Mouse (Mus musculus): ENCODE measurements around the gene Apoc2.
"Not testable (repeated sequence)": the region's sequence is repeated elsewhere in the genome, so short reads cannot be mapped to it uniquely, and the experiment has no call there.

The Apoc2 gene

GRCm38 (mm10) chr7:19698907-19699826, 21.4 kb upstream of the Apoc2 start, which contains the start of gene Apoe:
Apoe (minus strand) TSS chr7:19699188.
- DNase-seq (ENCODE audit: low spot score): no peak

DNA sequence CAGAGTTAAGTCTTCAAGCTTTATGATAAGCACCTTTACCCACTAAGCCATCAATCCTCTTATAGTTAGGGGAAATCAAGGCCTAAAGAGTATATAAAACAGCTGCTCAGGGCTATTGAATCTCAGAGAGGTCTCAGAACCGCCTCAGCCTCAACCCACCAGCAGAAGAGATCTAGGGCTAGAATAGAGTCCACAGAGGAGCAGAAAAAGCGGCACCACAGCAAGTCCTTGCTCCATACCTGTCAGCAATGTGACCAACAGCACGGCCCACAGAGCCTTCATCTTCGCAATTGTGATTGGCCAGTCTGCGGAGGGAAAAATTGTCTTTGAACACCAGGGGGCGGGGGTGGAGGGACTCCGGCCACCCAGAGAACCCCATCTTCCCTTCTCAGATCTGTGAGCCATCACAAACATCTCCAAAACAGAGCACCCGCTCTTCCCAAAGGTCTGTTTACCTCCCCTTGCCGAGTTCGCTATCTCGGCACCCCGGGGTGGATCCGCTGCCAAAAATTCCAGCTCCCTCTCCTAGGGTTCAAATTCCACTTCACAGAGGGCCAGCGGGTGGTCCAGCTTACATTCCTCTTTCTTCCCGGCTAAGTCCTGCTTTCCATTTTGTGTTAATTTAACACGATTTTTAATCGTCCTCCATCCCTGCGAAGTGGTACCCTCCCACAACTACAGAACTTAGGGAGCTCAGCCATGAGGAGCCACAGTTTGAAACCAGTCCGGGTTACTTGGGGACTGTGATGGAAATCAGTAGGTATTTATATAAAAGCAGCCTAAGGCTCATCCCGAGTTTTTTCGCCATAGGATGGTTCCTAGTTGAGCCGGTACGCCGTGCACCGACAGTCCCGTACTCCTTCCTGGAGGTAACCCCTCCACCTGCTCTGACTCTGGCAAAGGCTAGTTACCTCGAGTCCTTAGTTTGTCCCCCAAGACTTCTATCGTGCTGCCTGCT, 20.5 kb upstream of the Apoc2 start:
- DNase-seq (ENCODE audit: low spot score): no peak

- DNase-seq (ENCODE audit: low spot score): no peak
Measured at GRCm38 (mm10) chr7:19696336-19696873, 18.7 kb upstream of the Apoc2 start.

DNA sequence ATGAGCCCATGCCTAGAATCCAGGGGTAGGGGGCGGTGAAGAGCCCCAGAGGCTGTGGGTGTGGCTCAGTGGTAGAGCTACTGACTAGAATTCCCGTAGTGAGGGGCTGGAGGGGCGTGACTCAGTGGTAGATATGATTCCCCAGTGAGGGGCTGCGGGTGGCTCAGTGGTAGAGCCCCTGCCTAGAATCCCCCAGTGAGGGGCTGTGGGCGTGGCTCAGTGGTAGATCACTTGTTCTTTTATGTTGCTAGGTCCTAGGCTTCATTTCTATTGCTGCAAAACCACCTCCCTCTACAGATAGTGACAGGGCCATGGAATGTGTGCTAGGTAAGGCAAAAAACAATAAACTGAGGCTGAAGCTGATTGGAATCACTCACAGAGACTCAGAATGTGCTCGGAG, 18.1 kb upstream of the Apoc2 start:
- DNase-seq (ENCODE audit: low spot score): no peak

GRCm38 (mm10) chr7:19695213-19695594, 17.5 kb upstream of the Apoc2 start:
- DNase-seq (ENCODE audit: low spot score): no peak

- DNase-seq (ENCODE audit: low spot score): no peak
Measured at GRCm38 (mm10) chr7:19694336-19695212, 16.8 kb upstream of the Apoc2 start.

- no peak for DNase-seq (ENCODE audit: low spot score)
Measured at GRCm38 (mm10) chr7:19693421-19693820, 15.7 kb upstream of the Apoc2 start.

GRCm38 (mm10) chr7:19691873-19692865, 14.4 kb upstream of the Apoc2 start, which contains the start of gene Apoc1:
Apoc1 (minus strand) TSS chr7:19692660.
- DNase-seq (ENCODE audit: low spot score): no peak

- no peak for DNase-seq (ENCODE audit: low spot score)
Measured at GRCm38 (mm10) chr7:19691434-19691833, 13.7 kb upstream of the Apoc2 start.

- no peak for DNase-seq (ENCODE audit: low spot score)
Measured at GRCm38 (mm10) chr7:19690845-19691244, 13.1 kb upstream of the Apoc2 start.

DNA sequence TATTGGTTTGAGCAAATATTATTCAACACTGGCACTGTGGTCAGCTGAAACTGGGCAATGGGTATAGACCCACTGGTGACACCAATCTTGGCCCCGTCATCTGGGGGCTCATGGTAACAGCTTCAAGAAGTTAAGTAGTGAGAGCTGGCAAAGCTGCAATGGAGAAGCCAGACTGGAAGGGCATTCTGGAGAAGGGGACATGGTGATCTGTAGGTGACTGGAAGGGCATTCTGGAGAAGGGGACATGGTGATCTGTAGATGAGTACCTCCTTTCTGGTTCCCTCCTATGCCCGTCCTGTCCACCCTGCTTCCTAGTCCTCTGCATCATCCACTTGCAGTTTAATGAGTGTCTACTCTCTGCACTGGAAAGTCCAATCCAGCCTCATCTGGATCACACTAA, 10.9 kb upstream of the Apoc2 start:
- DNase-seq (ENCODE audit: low spot score): no peak

DNA sequence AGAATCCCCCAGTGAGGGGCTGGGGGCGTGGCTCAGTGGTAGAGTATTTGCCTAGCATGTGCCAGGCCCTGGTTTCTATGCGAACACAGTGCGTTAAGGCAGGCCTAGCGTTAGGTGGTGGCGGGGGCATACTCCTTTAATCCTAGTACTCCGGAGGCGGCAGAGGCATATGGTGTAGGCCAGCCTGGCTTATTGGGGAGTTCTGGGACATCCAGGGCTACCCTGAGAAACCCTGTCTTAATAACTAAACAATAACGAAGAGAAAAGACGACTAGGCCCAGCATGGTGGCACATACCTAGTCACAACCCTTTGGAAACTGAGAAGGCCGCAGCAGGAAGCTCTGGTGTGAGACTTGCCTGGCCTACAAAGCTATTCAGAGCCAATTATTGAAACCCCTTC, 10.4 kb upstream of the Apoc2 start:
- no peak for DNase-seq (ENCODE audit: low spot score)

- DNase-seq (ENCODE audit: low spot score): not testable (repeated sequence)
Measured at GRCm38 (mm10) chr7:19686927-19687583, 9.3 kb upstream of the Apoc2 start.

GRCm38 (mm10) chr7:19686521-19686920, 8.8 kb upstream of the Apoc2 start:
- no peak for DNase-seq (ENCODE audit: low spot score)

DNA sequence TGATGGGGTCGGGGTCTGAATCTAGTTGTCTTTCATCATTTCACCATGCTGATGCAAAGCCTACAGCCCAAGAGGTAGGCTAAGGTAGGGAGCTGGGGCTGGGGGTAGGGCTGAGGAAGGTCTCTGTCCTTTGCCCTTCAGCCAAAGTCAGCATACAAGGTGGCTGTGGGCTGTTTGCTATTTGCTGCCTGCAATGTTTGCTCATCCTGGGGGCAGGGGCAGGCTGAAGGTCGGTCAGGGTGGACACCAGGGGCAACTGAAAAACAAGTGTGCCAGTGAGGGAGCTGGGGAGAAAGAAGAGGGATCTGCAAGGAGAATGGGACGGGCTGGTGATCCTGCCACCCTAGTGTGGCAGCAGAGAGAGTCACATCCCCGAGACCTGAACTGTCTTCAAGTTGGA, 7.6 kb upstream of the Apoc2 start:
- no peak for DNase-seq (ENCODE audit: low spot score)

DNA sequence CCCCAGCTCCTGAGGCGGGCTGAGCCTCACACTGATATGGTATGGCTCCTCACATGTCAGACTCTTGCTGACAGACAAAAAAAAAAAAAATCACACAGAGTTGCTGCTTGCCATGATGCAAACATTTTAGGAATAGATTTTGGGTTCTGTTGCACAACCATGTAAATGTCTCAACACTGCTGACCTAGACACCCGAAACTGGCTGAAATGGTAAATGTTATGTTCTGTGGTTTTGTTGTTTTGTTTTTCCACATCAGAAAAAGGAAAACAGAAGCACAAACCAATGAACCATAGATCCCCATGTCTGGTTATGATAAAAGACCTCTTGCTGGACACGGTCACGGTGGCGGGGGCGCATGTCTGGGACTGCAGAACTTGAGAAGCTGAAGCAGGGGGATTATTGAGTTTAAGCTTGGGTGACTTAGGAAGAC, 6.0 kb upstream of the Apoc2 start:
- no peak for DNase-seq (ENCODE audit: low spot score)

DNA sequence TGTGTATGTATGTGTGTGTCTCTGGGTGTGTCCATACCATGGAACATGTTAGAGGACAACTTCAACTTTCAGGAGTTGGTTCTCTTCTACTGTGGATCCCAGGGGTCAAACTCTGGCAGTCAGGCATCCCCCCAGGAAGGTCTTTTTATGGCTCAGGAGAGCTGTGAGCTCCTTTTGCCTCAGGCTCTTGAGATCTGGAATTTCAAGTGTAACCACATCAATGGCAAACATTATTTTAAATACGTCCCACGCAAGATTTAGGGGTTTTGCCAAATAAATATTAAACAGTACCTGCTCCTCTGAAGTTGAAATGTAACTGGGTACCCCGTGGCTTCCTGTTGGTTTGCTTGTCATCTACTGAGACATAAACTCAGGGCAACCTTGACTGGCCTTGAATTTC, 5.2 kb upstream of the Apoc2 start:
- no peak for DNase-seq (ENCODE audit: low spot score)

- no peak for DNase-seq (ENCODE audit: low spot score)
Measured at GRCm38 (mm10) chr7:19681202-19681694, 3.5 kb upstream of the Apoc2 start, which contains the start of the genes Gm44805 and Apoc4. Gm44805 (minus strand) TSS chr7:19681423. Apoc4 (minus strand) TSS chr7:19681479.

DNA sequence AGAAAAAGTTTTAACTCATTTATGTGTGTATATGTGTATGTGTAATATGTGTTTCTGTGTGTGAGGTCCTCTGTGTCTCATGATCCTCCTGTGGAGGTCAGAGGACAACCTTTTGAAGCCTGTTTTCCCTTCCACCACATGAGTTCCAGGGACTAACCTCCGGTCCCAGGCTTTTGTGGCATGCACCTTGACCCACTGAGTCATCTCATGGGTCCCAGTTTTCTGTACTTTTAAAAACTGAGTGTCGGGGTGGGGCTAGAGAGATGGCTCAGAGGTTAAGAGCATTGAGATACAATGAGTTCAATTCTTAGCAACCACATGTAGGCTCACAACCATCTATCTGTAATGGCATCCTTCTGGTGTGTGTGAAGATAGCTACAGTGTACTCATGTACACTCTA, 3.0 kb upstream of the Apoc2 start:
- no peak for DNase-seq (ENCODE audit: low spot score)

All from ovary, postnatal 10 days (tissue).